Mouse (Mus musculus): ENCODE measurements at regions not wholly inside any gene's neighbourhood (a gene's known extent, or its start where the extent isn't known, plus 50 kb on each side); places are given as distances from the start of the nearest gene placed in this dataset.

GRCm38 (mm10) chrX:77446755-77447154, 64.1 kb upstream of the Tbl1x start:
- TF ChIP-seq POLR2A (IDR thresholded peaks at IDR 0.05; ENCODE audit: borderline replicate concordance, extremely low read depth, low read depth, low read length), result no peak
- no peak for TF ChIP-seq CTCF (IDR thresholded peaks at IDR 0.05; ENCODE audit: insufficient read depth, low read length)

All from lung, adult 2 months (tissue).